Mouse (Mus musculus) embryonic facial prominence, embryonic 11.5 days (tissue): ENCODE data around the gene Nrk. TPM values are rescaled to one million over a fixed set of nuclear protein-coding genes. Genes with fewer than 3 reads are reported as not detected.

ENCODE experiments used
- ATAC-seq: fragments of 200-750 bp; cut with Nextera tagmentation; replicated peaks from 2 replicates; pipeline ENCODE4 v1.8.0; 2017; ENCODE audit warnings: low read depth; ENCODE audit not compliant: insufficient number of reproducible peaks, low FRiP score, low TSS enrichment
- DNase-seq: peaks from one replicate; pipeline ENCODE4 v3.0.0-alpha.2; 2015; ENCODE audit warnings: low spot score
- H3K27ac ChIP-seq: fragments of 300-500 bp; sonication (generic); replicated peaks from 2 replicates; pipeline ENCODE4 v1.5.1; 2014; ENCODE audit warnings: mild to moderate bottlenecking, low read depth, low read length, control low read depth
- H3K27me3 ChIP-seq: fragments of 300-500 bp; sonication (generic); 2 replicates; pipeline ENCODE4 v1.6.1; 2014; ENCODE audit warnings: mild to moderate bottlenecking, low read length, moderate library complexity, mixed read lengths; ENCODE audit not compliant: control insufficient read depth, insufficient read depth
- H3K36me3 ChIP-seq: fragments of 300-500 bp; sonication (generic); replicated peaks from 2 replicates; pipeline ENCODE4 v1.6.1; 2014; ENCODE audit warnings: low read depth, mild to moderate bottlenecking, low read length, moderate library complexity, mixed read lengths; ENCODE audit not compliant: control insufficient read depth, insufficient read depth
- H3K4me1 ChIP-seq: fragments of 300-500 bp; sonication (generic); 2 replicates; pipeline ENCODE4 v1.6.1; 2014; ENCODE audit warnings: low read length, mixed read lengths; ENCODE audit not compliant: control insufficient read depth, insufficient read depth
- H3K4me2 ChIP-seq: fragments of 300-500 bp; sonication (generic); 2 replicates; pipeline ENCODE4 v1.6.1; 2014; ENCODE audit warnings: low read depth, mild to moderate bottlenecking, control low read depth, low read length, moderate library complexity
- H3K4me3 ChIP-seq: fragments of 300-500 bp; sonication (generic); 2 replicates; pipeline ENCODE4 v1.5.1; 2014; ENCODE audit warnings: low read depth, low read length, control low read depth
- H3K9ac ChIP-seq: fragments of 300-500 bp; sonication (generic); replicated peaks from 2 replicates; pipeline ENCODE4 v1.6.1; 2014; ENCODE audit warnings: mild to moderate bottlenecking, control low read depth, low read length
- H3K9me3 ChIP-seq: fragments of 300-500 bp; sonication (generic); replicated peaks from 2 replicates; pipeline ENCODE4 v1.6.1; 2016; ENCODE audit warnings: mild to moderate bottlenecking, low read length, inconsistent platforms, mixed read lengths; ENCODE audit not compliant: control insufficient read depth
- WGBS: fragments of 180-500 bp; shearing (Covaris S2); extraction: QIAGEN DNeasy Blood & Tissue Kit; methylation state at CpG from one replicate; pipeline ENCODE4 v1.1.7; 2014; 5-methylcytosine and 5-hydroxymethylcytosine counted together
- polyA plus RNA-seq: library from polyadenylated mRNA; unstranded; fragments of >200 nt; fragmentation: Nextera tagmentation; extraction: Ambion mirVana; gene quantifications from 2 replicates; pipeline ENCODE4 v1.2.1, GENCODE M21; 2014

Gene Nrk
- 12.1 and 14.0 TPM in 2 replicates for polyA plus RNA-seq

- Histone ChIP-seq H3K9ac (peak within 1 kb of the TSS; percentile 41), H3K27ac (no peak within 1 kb of the TSS), H3K4me3 (peak within 1 kb of the TSS; percentile 39)
Observed at GRCm38 (mm10) chrX:138914041-138914776, at the start of gene Nrk. Nrk (plus strand) TSS chrX:138914430.

GRCm38 (mm10) chrX:138913366-138913765 lies 864 bp upstream of the Nrk start:
- no peak overlapping the region for H3K27ac ChIP-seq
- no peaks in the 10 kb centered on the region; the same call in 1 of the 2 replicates for H3K27me3 ChIP-seq
- no peak for ATAC-seq
- DNase-seq, result peak; percentile 11
- H3K4me2 ChIP-seq, result peak overlapping the region; percentile 56
- H3K9ac ChIP-seq, result no peak overlapping the region
- 31% methylated on average over 8 of the region's 8 CpGs for whole genome bisulfite sequencing
- peak overlapping the region; percentile 39 for H3K4me3 ChIP-seq
- no peaks in the 10 kb centered on the region for H3K36me3 ChIP-seq
- H3K9me3 ChIP-seq, result no peaks in the 10 kb centered on the region
- H3K4me1 ChIP-seq, result no peaks in the 10 kb centered on the region

More at GRCm38 (mm10) chrX:138914041-138914776, at the start of gene Nrk:
- H3K4me2 ChIP-seq, result peak within 1 kb of the TSS; percentile 56
- 19% methylated on average over 28 of the region's 55 CpGs for WGBS
- H3K27me3 ChIP-seq, result no peaks in the 10 kb centered on the region; the same call in 1 of the 2 replicates
- H3K9me3 ChIP-seq, result no peaks in the 10 kb centered on the region
- peak; percentile 47 for DNase-seq
- H3K36me3 ChIP-seq, result no peaks in the 10 kb centered on the region
- ATAC-seq, result peak; percentile 90
- H3K4me1 ChIP-seq, result no peaks in the 10 kb centered on the region

- no peaks in the 10 kb centered on the region for H3K36me3 ChIP-seq
- peak overlapping the region; percentile 56 for H3K4me2 ChIP-seq
- no peaks in the 10 kb centered on the region; the same call in 1 of the 2 replicates for H3K27me3 ChIP-seq
- peak overlapping the region; percentile 39 for H3K4me3 ChIP-seq
- H3K9me3 ChIP-seq, result no peaks in the 10 kb centered on the region
- H3K4me1 ChIP-seq, result no peaks in the 10 kb centered on the region
- H3K9ac ChIP-seq, result peak overlapping the region; percentile 41; the same call in 1 of the 2 replicates
- WGBS, result 37% methylated on average over 12 of the region's 12 CpGs
- H3K27ac ChIP-seq, result no peak overlapping the region
- DNase-seq, result no peak
- no peak for ATAC-seq
Observed at GRCm38 (mm10) chrX:138914777-138915114, 516 bp downstream of the Nrk start.

- 61% methylated on average over 6 of the region's 7 CpGs for WGBS
- Histone ChIP-seq H3K4me1 (no peaks in the 10 kb centered on the region), H3K4me2 (no peak overlapping the region), H3K36me3 (no peaks in the 10 kb centered on the region), H3K27me3 (no peaks in the 10 kb centered on the region), H3K27ac (no peak overlapping the region), H3K9me3 (no peaks in the 10 kb centered on the region), H3K4me3 (no peak overlapping the region), H3K9ac (no peak overlapping the region)
- DNase-seq (no peak), ATAC-seq (no peak)
Observed at GRCm38 (mm10) chrX:138919030-138919429, 4.8 kb downstream of the Nrk start.

- Histone ChIP-seq H3K4me3 (no peak overlapping the region), H3K4me1 (no peaks in the 10 kb centered on the region), H3K9me3 (no peaks in the 10 kb centered on the region), H3K36me3 (no peaks in the 10 kb centered on the region), H3K4me2 (no peak overlapping the region), H3K27ac (no peak overlapping the region), H3K27me3 (0 out of 2 replicates have a peak, but pooled peaks cover 2% of the 10 kb centered on the region), H3K9ac (no peak overlapping the region)
- no peak for ATAC-seq
- DNase-seq, result no peak
- 70% methylated on average over 6 of the region's 6 CpGs for WGBS
Observed at GRCm38 (mm10) chrX:138943905-138944304, 29.7 kb downstream of the Nrk start.

- ATAC-seq, result no peak
- Histone ChIP-seq H3K27me3 (no peaks in the 10 kb centered on the region), H3K9me3 (no peaks in the 10 kb centered on the region), H3K27ac (no peak overlapping the region), H3K4me2 (no peak overlapping the region), H3K9ac (no peak overlapping the region), H3K36me3 (no peaks in the 10 kb centered on the region), H3K4me3 (no peak overlapping the region), H3K4me1 (no peaks in the 10 kb centered on the region)
- WGBS, result 50% methylated on average over 3 of the region's 3 CpGs
- DNase-seq, result peak; percentile 68
Observed at GRCm38 (mm10) chrX:138960713-138961112, 46.5 kb downstream of the Nrk start.

- 71% methylated on average over 3 of the region's 3 CpGs for WGBS
- DNase-seq (no peak), ATAC-seq (no peak)
- Histone ChIP-seq H3K4me2 (no peak overlapping the region), H3K9ac (no peak overlapping the region), H3K4me1 (no peaks in the 10 kb centered on the region), H3K27ac (no peak overlapping the region), H3K9me3 (no peaks in the 10 kb centered on the region), H3K36me3 (no peaks in the 10 kb centered on the region), H3K27me3 (no peaks in the 10 kb centered on the region), H3K4me3 (no peak overlapping the region)
Observed at GRCm38 (mm10) chrX:138978501-138978900, 64.3 kb downstream of the Nrk start.

GRCm38 (mm10) chrX:138979249-138979648 lies 65.0 kb downstream of the Nrk start:
- ATAC-seq (no peak), DNase-seq (no peak)
- WGBS, result 86% methylated on average over 2 of the region's 2 CpGs
- H3K4me1 ChIP-seq, result no peaks in the 10 kb centered on the region
- H3K27ac ChIP-seq, result no peak overlapping the region
- H3K9ac ChIP-seq, result no peak overlapping the region
- H3K4me3 ChIP-seq, result no peak overlapping the region
- no peaks in the 10 kb centered on the region for H3K9me3 ChIP-seq
- no peak overlapping the region for H3K4me2 ChIP-seq
- no peaks in the 10 kb centered on the region for H3K27me3 ChIP-seq
- H3K36me3 ChIP-seq, result no peaks in the 10 kb centered on the region
